Mouse (Mus musculus) stomach, embryonic 16.5 days (tissue): ENCODE results near the gene Casp8. TPM values are rescaled to one million over a fixed set of nuclear protein-coding genes. Genes with fewer than 3 reads are reported as not detected.
A peak's percentile ranks its signal among the peaks of the same experiment; 100 is the strongest.
"Not testable (repeated sequence)": the region's sequence is repeated elsewhere in the genome, so short reads cannot be mapped to it uniquely, and the experiment has no call there.

Experiments used
- ATAC-seq: fragments of 200-750 bp; cut with Nextera tagmentation; 2 replicates; pipeline ENCODE4 v1.8.0; 2017; ENCODE audit warnings: moderate number of reproducible peaks, moderate TSS enrichment; ENCODE audit not compliant: insufficient read depth, low FRiP score
- H3K27ac ChIP-seq: fragments of 300-500 bp; sonication (generic); 2 replicates; pipeline ENCODE4 v1.5.1; 2014; ENCODE audit warnings: low read length
- H3K27me3 ChIP-seq: fragments of 300-500 bp; sonication (generic); 2 replicates; pipeline ENCODE4 v1.6.1; 2014; ENCODE audit warnings: low read length, control low read depth, mixed read lengths; ENCODE audit not compliant: control insufficient read depth, insufficient read depth
- H3K36me3 ChIP-seq: fragments of 300-500 bp; sonication (generic); 2 replicates; pipeline ENCODE4 v1.6.1; 2014; ENCODE audit warnings: low read length; ENCODE audit not compliant: control insufficient read depth, insufficient read depth
- H3K4me1 ChIP-seq: fragments of 300-500 bp; sonication (generic); 2 replicates; pipeline ENCODE4 v1.6.1; 2014; ENCODE audit warnings: low read length, control low read depth, mixed read lengths; ENCODE audit not compliant: control insufficient read depth, insufficient read depth
- H3K4me2 ChIP-seq: fragments of 300-500 bp; sonication (generic); 2 replicates; pipeline ENCODE4 v1.6.1; 2014; ENCODE audit warnings: low read depth, low read length, mixed read lengths
- H3K4me3 ChIP-seq: fragments of 300-500 bp; sonication (generic); replicated peaks from 2 replicates; pipeline ENCODE4 v1.5.1; 2014; ENCODE audit warnings: mild to moderate bottlenecking, low read length
- H3K9ac ChIP-seq: fragments of 300-500 bp; sonication (generic); 2 replicates; pipeline ENCODE4 v1.6.1; 2014; ENCODE audit warnings: low read length
- H3K9me3 ChIP-seq: fragments of 300-500 bp; sonication (generic); replicated peaks from 2 replicates; pipeline ENCODE4 v1.6.1; 2016; ENCODE audit warnings: low read length, control low read depth; ENCODE audit not compliant: control insufficient read depth
- WGBS: fragments of 180-500 bp; shearing (Covaris S2); extraction: QIAGEN DNeasy Blood & Tissue Kit; methylation state at CpG from one replicate; pipeline ENCODE4 v1.1.7; 2014; 5-methylcytosine and 5-hydroxymethylcytosine counted together
- polyA plus RNA-seq: library from polyadenylated mRNA; unstranded; fragments of >200 nt; fragmentation: Nextera tagmentation; extraction: Ambion mirVana; gene quantifications from 2 replicates; pipeline ENCODE4 v1.2.1, GENCODE M21; 2015

The Casp8 gene
- polyA plus RNA-seq, 1 experiment from 2014 or later = 44.2 TPM

GRCm38 (mm10) chr1:58794705-58795104 is 469 bp upstream of the Casp8 start:
- H3K4me3 ChIP-seq = peak overlapping the region; percentile 66
- no peaks in the 10 kb centered on the region; the same call in 1 of the 2 replicates for H3K9me3 ChIP-seq
- peak overlapping the region; percentile 81 for H3K9ac ChIP-seq
- no peaks in the 10 kb centered on the region for H3K27me3 ChIP-seq
- WGBS = 34% methylated on average over 2 of the region's 2 CpGs
- H3K27ac ChIP-seq = peak overlapping the region; percentile 94
- H3K4me1 ChIP-seq = peaks cover 8% of the 10 kb centered on the region
- peaks cover 8% of the 10 kb centered on the region; the same call in 1 of the 2 replicates for H3K36me3 ChIP-seq
- no peak for ATAC-seq
- peak overlapping the region; percentile 84 for H3K4me2 ChIP-seq

- WGBS = 4% methylated on average over 3 of the region's 3 CpGs
- peaks cover 8% of the 10 kb centered on the region; the same call in 1 of the 2 replicates for H3K36me3 ChIP-seq
- H3K4me2 ChIP-seq = peak overlapping the region; percentile 84
- H3K4me3 ChIP-seq = peak overlapping the region; percentile 66
- H3K4me1 ChIP-seq = peaks cover 8% of the 10 kb centered on the region
- H3K9me3 ChIP-seq = no peaks in the 10 kb centered on the region; the same call in 1 of the 2 replicates
- peak overlapping the region; percentile 94 for H3K27ac ChIP-seq
- no peaks in the 10 kb centered on the region for H3K27me3 ChIP-seq
- H3K9ac ChIP-seq = peak overlapping the region; percentile 81
- ATAC-seq = no peak
These were observed 837 bp downstream of the Casp8 start for GRCm38 (mm10) chr1:58796059-58796363.

GRCm38 (mm10) chr1:58796853-58797252 is 1.7 kb downstream of the Casp8 start:
- H3K9ac ChIP-seq = no peak overlapping the region; the same call in 1 of the 2 replicates
- WGBS = 57% methylated on average over 4 of the region's 4 CpGs

GRCm38 (mm10) chr1:58797370-58797769 is 2.2 kb downstream of the Casp8 start:
- peaks cover 8% of the 10 kb centered on the region for H3K4me1 ChIP-seq
- no peak overlapping the region for H3K27ac ChIP-seq

More at GRCm38 (mm10) chr1:58796853-58797252, 1.7 kb downstream of the Casp8 start:
- Histone ChIP-seq H3K27ac (no peak overlapping the region), H3K4me2 (peak overlapping the region; percentile 50), H3K4me1 (peaks cover 8% of the 10 kb centered on the region), H3K4me3 (peak overlapping the region; percentile 29), H3K27me3 (no peaks in the 10 kb centered on the region), H3K36me3 (peaks cover 8% of the 10 kb centered on the region; the same call in 1 of the 2 replicates), H3K9me3 (no peaks in the 10 kb centered on the region; the same call in 1 of the 2 replicates)
- ATAC-seq = no peak

GRCm38 (mm10) chr1:58798911-58799310 is 3.7 kb downstream of the Casp8 start:
- Histone ChIP-seq H3K9ac (no peak overlapping the region), H3K27me3 (no peaks in the 10 kb centered on the region), H3K4me2 (no peak overlapping the region), H3K4me3 (no peak overlapping the region), H3K36me3 (peaks cover 8% of the 10 kb centered on the region; the same call in 1 of the 2 replicates), H3K9me3 (no peaks in the 10 kb centered on the region; the same call in 1 of the 2 replicates), H3K4me1 (peaks cover 8% of the 10 kb centered on the region), H3K27ac (no peak overlapping the region)
- 94% methylated on average over 4 of the region's 4 CpGs for WGBS
- ATAC-seq = no peak

More at GRCm38 (mm10) chr1:58797370-58797769, 2.2 kb downstream of the Casp8 start:
- H3K27me3 ChIP-seq = no peaks in the 10 kb centered on the region
- H3K36me3 ChIP-seq = peaks cover 8% of the 10 kb centered on the region; the same call in 1 of the 2 replicates
- peak overlapping the region; percentile 50 for H3K4me2 ChIP-seq
- WGBS = 80% methylated on average over 2 of the region's 2 CpGs
- ATAC-seq = no peak
- H3K4me3 ChIP-seq = no peak overlapping the region
- peak overlapping the region; percentile 39; the same call in 1 of the 2 replicates for H3K9ac ChIP-seq
- H3K9me3 ChIP-seq = no peaks in the 10 kb centered on the region; the same call in 1 of the 2 replicates

GRCm38 (mm10) chr1:58800644-58801043 is 5.5 kb downstream of the Casp8 start:
- H3K4me2 ChIP-seq, H3K9me3 ChIP-seq, H3K27ac ChIP-seq, H3K9ac ChIP-seq, H3K36me3 ChIP-seq, H3K27me3 ChIP-seq, ATAC-seq, H3K4me1 ChIP-seq, H3K4me3 ChIP-seq: not testable (repeated sequence)
- 83% methylated on average over 7 of the region's 7 CpGs for WGBS

- Histone ChIP-seq H3K36me3 (peaks cover 8% of the 10 kb centered on the region; the same call in 1 of the 2 replicates), H3K27ac (no peak overlapping the region), H3K9ac (no peak overlapping the region), H3K27me3 (no peaks in the 10 kb centered on the region), H3K9me3 (no peaks in the 10 kb centered on the region; the same call in 1 of the 2 replicates), H3K4me3 (no peak overlapping the region), H3K4me1 (peaks cover 6% of the 10 kb centered on the region), H3K4me2 (no peak overlapping the region)
- WGBS = 87% methylated on average over 8 of the region's 8 CpGs
- ATAC-seq = no peak
These were observed 6.5 kb downstream of the Casp8 start for GRCm38 (mm10) chr1:58801558-58802285.

GRCm38 (mm10) chr1:58802322-58803273 is 7.4 kb downstream of the Casp8 start:
- peaks cover under 1% of the 10 kb centered on the region; the same call in 1 of the 2 replicates for H3K4me1 ChIP-seq
- H3K9ac ChIP-seq = no peak overlapping the region
- H3K36me3 ChIP-seq = peaks cover 8% of the 10 kb centered on the region; the same call in 1 of the 2 replicates
- no peak overlapping the region; the same call in 1 of the 2 replicates for H3K4me2 ChIP-seq
- 78% methylated on average over 18 of the region's 18 CpGs for WGBS
- peak; percentile 66; the same call in 1 of the 2 replicates for ATAC-seq
- H3K27ac ChIP-seq = no peak overlapping the region
- no peaks in the 10 kb centered on the region; the same call in 1 of the 2 replicates for H3K9me3 ChIP-seq
- no peaks in the 10 kb centered on the region for H3K27me3 ChIP-seq
- no peak overlapping the region for H3K4me3 ChIP-seq
